ENCODE assay signal across 15 mouse cellular contexts in the genomic region with DNA sequence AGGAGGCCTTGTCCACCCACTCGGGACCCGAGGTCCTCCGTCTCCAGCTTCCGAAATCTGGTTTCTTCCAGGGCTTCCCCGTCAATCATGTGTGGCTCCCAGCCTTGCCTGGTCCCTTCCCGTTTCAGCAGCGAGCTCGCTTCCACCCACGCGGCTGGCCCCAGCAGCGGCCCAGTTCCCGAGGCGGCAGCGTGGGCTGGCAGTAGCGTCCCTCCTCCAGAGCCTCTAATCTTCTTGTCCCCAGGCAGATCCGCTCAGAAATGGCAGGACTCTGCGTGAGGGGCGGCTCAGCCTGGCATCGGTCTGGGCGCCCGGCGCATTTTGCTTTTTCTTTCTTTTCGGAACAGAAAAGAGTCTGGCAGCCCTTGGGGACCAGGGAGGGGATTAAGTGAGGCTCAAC. TPM values are rescaled to one million over a fixed set of nuclear protein-coding genes. Genes with fewer than 3 reads are reported as not detected.
DNase-seq lines count a peak whose midpoint lies in the region; ATAC-seq and TF ChIP-seq lines count a peak whose summit lies in the region.
"Had no signal": no experiment of that assay in that cellular context is flagged by ENCODE, and none has a peak within 500 bp of the region (broad histone marks: within the 10 kb centered on the region; RNA-seq: fewer than 3 reads in every experiment).

No protein-coding gene starts in this region.

- H3K27ac ChIP-seq in midbrain, postnatal 0 days (ENCODE audit: low read depth, low read length): no peak overlapping the region
- no peak overlapping the region for H3K27ac ChIP-seq in hindbrain, embryonic 12.5 days
- no peak overlapping the region for H3K27ac ChIP-seq in forebrain, embryonic 16.5 days (ENCODE audit: low read length)
- H3K27ac ChIP-seq: heart, embryonic 15.5 days; hindbrain, embryonic 15.5 days; liver, embryonic 12.5 days had no signal

- H3K27me3 ChIP-seq in midbrain, postnatal 0 days (ENCODE audit: insufficient read depth, low read length): peaks cover 54% of the 10 kb centered on the region
- peaks cover 17% of the 10 kb centered on the region for H3K27me3 ChIP-seq in hindbrain, embryonic 12.5 days
- no peaks in the 10 kb centered on the region; the same call in 1 of the 2 replicates for H3K27me3 ChIP-seq in forebrain, embryonic 16.5 days (replicated peaks; ENCODE audit: control insufficient read depth, insufficient read depth, low read length)

- H3K4me1 ChIP-seq in midbrain, postnatal 0 days (ENCODE audit: insufficient read depth, low read length): no peaks in the 10 kb centered on the region
- peaks cover 11% of the 10 kb centered on the region for H3K4me1 ChIP-seq in hindbrain, embryonic 12.5 days
- peaks cover 15% of the 10 kb centered on the region for H3K4me1 ChIP-seq in forebrain, embryonic 16.5 days (replicated peaks; ENCODE audit: control insufficient read depth, insufficient read depth, low read length)
- H3K4me1 ChIP-seq: liver, embryonic 12.5 days had no signal

- H3K36me3 ChIP-seq in midbrain, postnatal 0 days (ENCODE audit: insufficient read depth, low read length): no peaks in the 10 kb centered on the region
- H3K36me3 ChIP-seq in hindbrain, embryonic 12.5 days: no peaks in the 10 kb centered on the region
- no peaks in the 10 kb centered on the region for H3K36me3 ChIP-seq in forebrain, embryonic 16.5 days (ENCODE audit: control insufficient read depth, insufficient read depth)
- H3K36me3 ChIP-seq: hindbrain, embryonic 15.5 days; liver, embryonic 12.5 days had no signal

- no peak overlapping the region for H3K4me3 ChIP-seq in midbrain, postnatal 0 days (ENCODE audit: low read depth, low read length)
- H3K4me3 ChIP-seq in hindbrain, embryonic 12.5 days: no peak overlapping the region
- no peak overlapping the region for H3K4me3 ChIP-seq in forebrain, embryonic 16.5 days (replicated peaks; ENCODE audit: low read length)
- H3K4me3 ChIP-seq: heart, embryonic 15.5 days; hindbrain, embryonic 15.5 days; liver, embryonic 12.5 days had no signal

- no peak for TF ChIP-seq CTCF in midbrain, postnatal 0 days (IDR thresholded peaks at IDR 0.05)

- WGBS in midbrain, postnatal 0 days: 32% methylated on average over 23 of the region's 23 CpGs
- WGBS in hindbrain, embryonic 12.5 days: 60% methylated on average over 23 of the region's 23 CpGs
- 44% methylated on average over 23 of the region's 23 CpGs for WGBS in forebrain, embryonic 16.5 days

- 0 out of 2 replicates have a peak overlapping the region, but pooled peaks have one; percentile 5 for H3K9ac ChIP-seq in midbrain, postnatal 0 days (replicated peaks; ENCODE audit: low read length, poor library complexity, severe bottlenecking)
- H3K9ac ChIP-seq in hindbrain, embryonic 12.5 days: no peak overlapping the region
- H3K9ac ChIP-seq in forebrain, embryonic 16.5 days (replicated peaks; ENCODE audit: low read depth, low read length): no peak overlapping the region
- H3K9ac ChIP-seq: forebrain, postnatal 0 days; heart, embryonic 15.5 days; hindbrain, embryonic 15.5 days; liver, embryonic 12.5 days had no signal

- H3K9me3 ChIP-seq in midbrain, postnatal 0 days (ENCODE audit: low read length): no peaks in the 10 kb centered on the region
- peaks cover under 1% of the 10 kb centered on the region; the same call in 1 of the 2 replicates for H3K9me3 ChIP-seq in hindbrain, embryonic 12.5 days (replicated peaks)
- no peaks in the 10 kb centered on the region for H3K9me3 ChIP-seq in forebrain, embryonic 16.5 days (ENCODE audit: control insufficient read depth, low read length)
- H3K9me3 ChIP-seq: heart, embryonic 15.5 days; hindbrain, embryonic 15.5 days; liver, embryonic 12.5 days had no signal

- peak; percentile 84 for ATAC-seq in frontal cortex, adult (ENCODE audit: low TSS enrichment)
- no peak for ATAC-seq in midbrain, postnatal 0 days (ENCODE audit: low FRiP score)
- ATAC-seq in hindbrain, embryonic 12.5 days (ENCODE audit: low FRiP score): no peak
- ATAC-seq in forebrain, embryonic 16.5 days: no peak
- ATAC-seq: forebrain, postnatal 0 days; liver, embryonic 12.5 days had no signal

- H3K4me2 ChIP-seq in midbrain, postnatal 0 days (ENCODE audit: low read depth, low read length, poor library complexity, severe bottlenecking): no peak overlapping the region
- no peak overlapping the region for H3K4me2 ChIP-seq in hindbrain, embryonic 12.5 days (replicated peaks)
- H3K4me2 ChIP-seq in forebrain, embryonic 16.5 days (ENCODE audit: low read length): no peak overlapping the region
- H3K4me2 ChIP-seq: heart, embryonic 15.5 days; hindbrain, embryonic 15.5 days; liver, embryonic 12.5 days had no signal

- no peak for DNase-seq in frontal cortex, postnatal 25 days (ENCODE audit: low spot score in 2 of 2)
- DNase-seq in retina, postnatal 1 day: peak; percentile 63
- DNase-seq in retina, embryonic 14.5 days (ENCODE audit: low spot score): no peak
- DNase-seq in midbrain, postnatal 0 days (ENCODE audit: low spot score): no peak
- DNase-seq: forebrain, postnatal 0 days; kidney, adult 18-20 months; thymus, adult 18-20 months had no signal

RNA-seq across cellular contexts. Expression of gene Scn5a, which starts 59.7 kb away (rescaled TPM):
- 1.2 and 1.4 TPM in 2 replicates for total RNA-seq in midbrain, postnatal 0 days (2014; rRNA removed)
- polyA plus RNA-seq in midbrain, postnatal 0 days (2015; fragmentation: Nextera tagmentation; extraction: Ambion mirVana): 0.36 and 0.38 TPM in 2 replicates
- 0.68 and 0.84 TPM in 2 replicates for polyA plus RNA-seq in hindbrain, embryonic 12.5 days (2016; fragmentation: Nextera tagmentation; extraction: Ambion mirVana)
- polyA plus RNA-seq in forebrain, embryonic 16.5 days (2015; fragmentation: Nextera tagmentation; extraction: Ambion mirVana): 0.82 and 1.4 TPM in 2 replicates
- total RNA-seq: common myeloid progenitor, adult 5-6 weeks; megakaryocyte-erythroid progenitor cell, adult 5-6 weeks had no signal
